Mouse (Mus musculus): ENCODE data around the gene E130116L18Rik.

DNA sequence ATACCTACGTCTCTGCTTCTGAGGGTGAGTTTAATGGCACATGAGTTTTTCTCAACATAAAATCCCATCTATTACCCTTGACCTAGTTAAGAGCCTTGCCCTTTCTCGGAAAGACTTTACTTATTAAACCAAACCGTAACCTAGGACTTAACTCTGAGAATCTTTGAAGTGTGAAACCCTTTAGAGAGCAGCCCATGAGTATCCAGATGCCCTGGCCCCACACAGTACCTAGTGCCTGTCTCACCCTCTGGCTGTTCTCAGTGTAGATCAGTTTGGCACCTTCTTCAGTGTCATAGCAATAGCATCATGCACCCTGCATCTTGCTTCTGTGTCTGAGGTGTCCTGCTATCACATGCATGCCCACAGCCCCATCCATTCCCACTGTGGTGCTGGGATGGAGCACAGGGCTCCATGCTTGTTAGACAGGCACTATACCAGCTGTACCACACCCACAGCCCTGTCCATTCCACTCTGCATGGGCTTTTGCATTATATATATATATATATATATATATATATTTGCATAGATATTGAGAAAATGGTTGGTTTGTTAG is 42.9 kb downstream of the E130116L18Rik start:
- TF ChIP-seq CTCF (conservative IDR thresholded peaks at IDR 0.05; ENCODE audit: insufficient read depth, insufficient read length, low read depth, low read length): no peak
- no peak for TF ChIP-seq POLR2A (IDR thresholded peaks at IDR 0.05; ENCODE audit: low read depth, low read length)

All from kidney, adult 2 months (tissue).